Mouse (Mus musculus): ENCODE data around the gene Phactr1. TPM values are rescaled to one million over a fixed set of nuclear protein-coding genes. Genes with fewer than 3 reads are reported as not detected.

Gene Phactr1
- total and polyA plus RNA-seq, 2 experiments: 0.16 to 0.28 TPM

DNA sequence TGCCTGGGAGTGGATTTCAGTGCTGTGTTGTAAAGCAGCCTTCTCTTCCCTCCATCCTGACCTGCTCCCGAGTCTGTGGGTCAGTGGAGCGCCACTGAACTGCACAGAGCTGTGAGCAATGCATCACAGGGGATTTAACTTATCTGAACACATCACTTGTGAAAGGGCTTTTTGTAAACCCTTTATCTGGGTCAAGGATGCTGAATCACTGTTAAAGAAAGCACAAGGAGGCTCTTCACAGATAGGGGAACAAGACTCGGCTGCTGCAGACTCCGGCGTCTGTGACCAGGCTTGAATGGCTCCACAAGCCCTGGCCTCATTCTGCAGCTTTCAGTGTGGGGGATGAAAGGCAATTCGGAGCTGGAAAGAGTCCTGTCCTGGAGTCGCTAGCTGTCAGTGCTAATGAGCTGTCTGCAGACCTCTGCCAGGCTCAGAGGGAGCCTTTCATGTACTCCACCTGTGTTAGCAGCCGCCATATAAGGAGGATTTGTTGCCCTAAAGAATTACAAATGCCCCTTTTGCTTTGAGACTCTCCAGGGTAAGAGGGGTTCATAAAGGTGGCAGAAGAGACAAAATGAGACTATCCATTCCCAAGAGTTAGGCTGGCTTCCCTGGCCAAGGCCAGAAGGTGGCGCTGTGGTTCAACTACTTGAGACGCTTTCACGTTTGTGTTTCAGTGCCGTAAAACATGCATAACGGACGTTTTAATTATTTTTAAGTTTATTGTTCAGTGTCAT, 502.2 kb downstream of the Phactr1 start:
- 0 out of 2 replicates have a peak, but pooled peaks cover 2% of the 10 kb centered on the region for H3K4me1 ChIP-seq (ENCODE audit: control insufficient read depth, insufficient read depth, low read length)
- H3K36me3 ChIP-seq (ENCODE audit: control insufficient read depth, insufficient read depth, low read length): no peaks in the 10 kb centered on the region
- WGBS: 28% methylated on average over 14 of the region's 14 CpGs
- no peak overlapping the region for H3K27ac ChIP-seq (replicated peaks; ENCODE audit: insufficient read depth, low read depth, low read length)
- no peaks in the 10 kb centered on the region for H3K27me3 ChIP-seq (ENCODE audit: control insufficient read depth, insufficient read depth, low read length)
- H3K4me3 ChIP-seq (ENCODE audit: insufficient read depth, low read depth, low read length): no peak overlapping the region
- TF ChIP-seq CTCF (IDR thresholded peaks at IDR 0.05; ENCODE audit: low read depth, low read length) (peak; percentile 88), POLR2A (IDR thresholded peaks at IDR 0.05; ENCODE audit: extremely low read depth, insufficient read depth, low read length) (no peak)
- DNase-seq (ENCODE audit: extremely low read depth, low read depth, low spot score): peak; percentile 56
- no peak overlapping the region for H3K9ac ChIP-seq (ENCODE audit: low read depth, low read length)
- H3K79me2 ChIP-seq (ENCODE audit: control insufficient read depth, insufficient read depth, low read length): no peaks in the 10 kb centered on the region

- DNase-seq (ENCODE audit: extremely low read depth, low read depth, low spot score): no peak
- TF ChIP-seq POLR2A (IDR thresholded peaks at IDR 0.05; ENCODE audit: extremely low read depth, insufficient read depth, low read length) (no peak), CTCF (IDR thresholded peaks at IDR 0.05; ENCODE audit: low read depth, low read length) (no peak)
- peak overlapping the region; percentile 3; the same call in 1 of the 2 replicates for H3K9ac ChIP-seq (ENCODE audit: low read depth, low read length)
Measured at GRCm38 (mm10) chr13:43183248-43184055, 503.0 kb downstream of the Phactr1 start.

DNA sequence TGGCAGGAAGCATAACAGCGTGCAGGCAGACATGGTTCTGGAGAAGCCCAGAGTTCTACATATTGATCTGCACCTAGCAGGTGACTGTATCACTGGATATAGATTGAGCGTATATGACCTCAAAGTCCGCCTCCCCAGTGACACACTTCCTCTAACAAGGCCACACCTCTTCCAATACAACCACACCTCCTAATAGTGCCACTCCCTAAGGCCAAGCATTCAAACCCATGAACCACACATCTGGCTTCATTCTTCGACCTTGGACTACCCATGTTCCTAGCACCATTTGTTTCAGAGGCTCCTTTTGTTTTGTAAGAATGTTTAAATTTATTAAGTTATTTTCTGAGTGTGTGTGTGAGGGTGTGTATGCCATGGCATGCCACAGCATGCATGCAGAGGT, 507.3 kb downstream of the Phactr1 start:
- H3K9ac ChIP-seq (ENCODE audit: low read depth, low read length): no peak overlapping the region
- H3K27ac ChIP-seq (replicated peaks; ENCODE audit: insufficient read depth, low read depth, low read length): no peak overlapping the region
- no peaks in the 10 kb centered on the region for H3K27me3 ChIP-seq (ENCODE audit: control insufficient read depth, insufficient read depth, low read length)
- H3K4me3 ChIP-seq (ENCODE audit: insufficient read depth, low read depth, low read length): no peak overlapping the region
- no peaks in the 10 kb centered on the region for H3K79me2 ChIP-seq (ENCODE audit: control insufficient read depth, insufficient read depth, low read length)
- WGBS: 98% methylated on average over 4 of the region's 4 CpGs
- no peak for TF ChIP-seq POLR2A (IDR thresholded peaks at IDR 0.05; ENCODE audit: extremely low read depth, insufficient read depth, low read length)
- TF ChIP-seq CTCF (IDR thresholded peaks at IDR 0.05; ENCODE audit: low read depth, low read length): no peak
- DNase-seq (ENCODE audit: extremely low read depth, low read depth, low spot score): no peak
- peaks cover 5% of the 10 kb centered on the region; the same call in 1 of the 2 replicates for H3K4me1 ChIP-seq (ENCODE audit: control insufficient read depth, insufficient read depth, low read length)
- no peaks in the 10 kb centered on the region for H3K36me3 ChIP-seq (ENCODE audit: control insufficient read depth, insufficient read depth, low read length)

More at GRCm38 (mm10) chr13:43183248-43184055, 503.0 kb downstream of the Phactr1 start:
- Histone ChIP-seq H3K27me3 (ENCODE audit: control insufficient read depth, insufficient read depth, low read length) (no peaks in the 10 kb centered on the region), H3K27ac (replicated peaks; ENCODE audit: insufficient read depth, low read depth, low read length) (no peak overlapping the region), H3K79me2 (ENCODE audit: control insufficient read depth, insufficient read depth, low read length) (no peaks in the 10 kb centered on the region), H3K4me1 (ENCODE audit: control insufficient read depth, insufficient read depth, low read length) (0 out of 2 replicates have a peak, but pooled peaks cover 2% of the 10 kb centered on the region), H3K36me3 (ENCODE audit: control insufficient read depth, insufficient read depth, low read length) (no peaks in the 10 kb centered on the region), H3K4me3 (ENCODE audit: insufficient read depth, low read depth, low read length) (peak overlapping the region; percentile 20; the same call in 1 of the 2 replicates)
- WGBS: 36% methylated on average over 8 of the region's 8 CpGs
